Mouse (Mus musculus) v-Abl transformed pro-B cells (cell line): Measurements from ENCODE around the gene Mllt10.

Experiments
- in situ Hi-C, 2 experiments: fragments of 400-800 bp; cut with MboI; formaldehyde crosslinking; loops; one replicate each; pipeline ENCODE4 v1.15.1; 2025; ENCODE audit not compliant: unreplicated experiment in 2 of 2

The Mllt10 gene

DNA sequence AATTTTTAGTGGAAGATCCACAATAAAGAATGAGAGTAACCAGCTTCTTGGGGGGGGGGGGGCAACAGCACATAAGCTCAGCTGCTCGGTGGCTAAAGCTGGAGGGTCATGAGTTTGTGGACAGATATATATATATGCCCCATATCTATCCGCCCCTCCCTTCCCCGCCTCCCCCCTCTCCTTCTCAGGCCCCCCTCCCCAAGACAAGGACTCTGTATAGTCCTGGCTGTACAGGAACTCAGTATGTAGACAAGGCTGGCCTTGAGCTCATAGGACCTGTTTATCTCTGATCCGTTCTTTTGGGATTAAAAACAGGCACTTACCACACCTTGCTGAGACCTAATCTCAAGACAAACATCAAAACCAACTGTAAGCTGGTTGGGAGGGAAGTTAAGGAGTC, 154.9 kb downstream of the Mllt10 start:
- in situ Hi-C loops, result loop anchor here (5.0 kb wide), 2 partner anchors 183 to 268 kb away; no protein-coding TSS in a partner anchor

DNA sequence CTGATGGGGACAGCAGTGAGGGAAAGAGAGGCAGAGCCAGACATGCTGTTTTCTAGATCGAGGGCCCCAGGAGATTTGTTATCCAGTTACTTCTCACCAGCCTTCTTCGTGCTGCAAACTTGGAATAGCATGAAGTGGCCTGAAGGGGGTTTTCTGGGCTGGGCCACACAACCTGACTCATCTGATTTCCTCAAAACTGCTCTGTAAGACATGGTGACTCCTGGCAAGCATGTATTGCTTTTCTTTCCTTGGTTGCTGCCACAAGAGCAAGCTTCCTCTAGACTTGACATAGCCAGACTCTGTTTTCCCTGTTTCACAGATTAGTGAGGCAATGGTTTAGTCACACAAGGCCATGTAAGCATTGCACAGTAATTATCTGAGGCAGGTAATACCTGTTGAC, 159.0 kb downstream of the Mllt10 start:
- in situ Hi-C loops, result loop anchor here in 1 of 2 experiments (5.0 kb wide), 2 partner anchors 187 to 272 kb away; no protein-coding TSS in a partner anchor

DNA sequence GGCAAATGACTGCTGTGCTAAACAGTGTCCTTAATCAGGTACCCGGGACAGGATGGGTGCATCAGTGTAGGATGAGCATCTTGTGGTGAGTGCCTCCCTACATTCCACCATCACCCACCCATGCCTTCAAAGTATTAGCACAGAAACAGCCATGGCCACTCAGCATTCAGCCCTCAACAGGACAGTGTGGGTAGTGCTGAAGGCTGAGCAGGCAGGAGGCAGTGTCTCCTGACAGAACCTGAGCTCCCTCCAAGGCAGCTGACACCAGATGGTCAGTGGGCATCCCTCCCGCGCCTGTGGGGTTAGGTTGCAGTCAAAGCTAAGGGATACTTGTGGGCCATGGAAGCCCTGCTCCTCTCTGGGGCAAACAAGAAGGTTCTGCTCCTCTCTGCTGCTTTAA, 162.8 kb downstream of the Mllt10 start:
- in situ Hi-C loops, result no loop called here

DNA sequence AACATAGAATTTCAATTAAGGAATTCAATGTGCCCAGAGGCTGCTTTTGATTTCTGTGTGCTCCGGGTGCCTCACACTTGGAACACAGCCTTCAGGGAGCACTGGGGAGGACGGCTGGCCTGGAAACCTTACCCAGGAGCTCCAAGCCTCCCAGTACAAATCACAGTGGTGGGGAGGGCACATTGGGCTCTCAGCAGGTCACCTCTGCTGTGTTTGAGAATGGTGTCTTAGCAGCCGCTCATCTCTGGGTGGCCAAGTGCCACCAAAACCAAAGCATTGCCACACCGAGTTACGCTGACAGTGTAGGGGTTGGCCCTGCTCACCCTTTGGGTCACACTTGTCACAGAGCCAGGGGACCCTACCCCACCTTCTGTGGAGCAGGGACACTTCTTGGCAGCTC, 163.5 kb downstream of the Mllt10 start:
- in situ Hi-C loops, result no loop called here

DNA sequence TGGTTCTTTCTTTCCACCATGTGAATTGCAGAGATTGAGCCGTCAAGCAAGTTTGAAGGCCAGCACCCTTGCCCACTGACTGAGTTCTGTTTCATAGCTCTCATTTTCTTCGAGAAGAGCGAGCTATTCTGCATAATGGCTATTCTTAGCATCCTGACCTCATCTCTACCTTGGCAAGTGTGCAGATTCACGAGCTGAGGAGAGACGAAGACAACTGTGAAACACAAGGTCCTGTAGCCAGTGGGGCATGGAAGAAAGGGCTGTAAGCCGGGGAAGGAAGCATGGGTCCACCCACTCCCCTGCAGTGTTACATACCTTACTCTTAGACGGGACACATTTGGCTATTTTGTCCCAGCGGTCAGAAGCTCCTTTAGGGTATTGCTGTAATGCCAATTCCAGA, 164.1 kb downstream of the Mllt10 start:
- in situ Hi-C loops, result no loop called here

DNA sequence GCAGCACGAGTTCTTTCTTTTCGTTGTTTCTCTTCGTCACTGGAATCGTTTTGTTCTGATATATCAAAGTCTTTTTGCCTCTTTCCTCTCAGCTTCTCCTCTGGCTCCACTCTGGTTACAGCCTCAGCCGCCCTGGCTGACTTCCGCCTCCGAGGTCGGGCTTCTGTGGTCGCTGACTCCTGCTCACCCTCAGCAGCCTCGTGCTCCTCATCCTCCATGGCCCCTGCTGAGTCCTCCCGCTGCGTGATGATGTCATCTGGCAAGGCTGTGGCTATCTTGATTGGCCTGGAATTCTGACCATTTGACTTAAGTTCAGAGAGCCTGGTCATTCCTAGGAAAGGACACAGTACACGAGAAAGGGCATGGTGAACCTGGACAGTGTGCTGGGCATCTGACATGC, 164.5 kb downstream of the Mllt10 start:
- in situ Hi-C loops, result no loop called here

DNA sequence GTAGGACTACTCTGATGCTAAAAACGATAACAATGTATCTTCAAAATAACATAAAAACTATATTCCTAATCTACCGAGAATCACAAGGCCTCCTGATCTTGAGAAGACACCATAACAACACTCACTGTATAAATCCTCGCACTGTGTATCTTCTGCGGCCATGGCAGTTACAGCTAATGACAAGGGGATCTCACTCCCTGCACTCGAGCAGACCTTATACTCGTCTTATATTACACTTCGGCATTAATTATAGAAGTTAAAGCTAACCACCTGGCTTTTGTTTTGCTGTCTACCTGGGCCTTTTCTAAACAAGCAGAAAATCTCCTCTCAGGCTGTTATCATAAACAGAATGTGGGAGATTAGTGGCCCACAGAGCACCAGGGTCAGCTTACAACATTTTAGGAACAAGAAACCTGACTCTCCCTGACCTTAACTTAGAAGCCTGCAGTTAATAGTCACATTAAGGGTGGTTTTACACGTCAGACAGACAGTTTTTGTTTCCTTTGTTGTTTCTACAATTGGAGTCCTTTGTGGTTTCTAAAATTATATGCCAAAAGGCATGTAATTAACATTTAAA, 173.5 kb downstream of the Mllt10 start:
- in situ Hi-C loops, result no loop called here

DNA sequence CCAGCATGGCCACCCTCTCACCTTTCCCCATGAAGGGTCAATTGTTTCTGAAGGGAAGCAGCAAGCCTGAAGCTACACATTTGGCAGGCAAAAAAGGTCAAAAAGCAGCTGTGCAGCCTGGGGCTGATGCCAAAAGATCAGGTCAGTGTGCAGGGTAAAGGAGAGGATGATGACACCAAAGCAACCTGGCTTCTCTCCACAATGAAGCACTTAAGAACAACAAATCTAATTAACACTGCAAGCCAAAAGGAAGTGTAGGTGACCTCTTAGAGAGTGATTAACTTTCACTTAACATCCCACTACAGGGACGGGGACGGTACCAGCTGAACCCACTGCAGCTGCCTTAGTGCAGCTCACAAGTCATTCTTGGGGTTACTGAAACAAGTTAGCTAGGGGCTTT, 174.2 kb downstream of the Mllt10 start:
- in situ Hi-C loops, result no loop called here

DNA sequence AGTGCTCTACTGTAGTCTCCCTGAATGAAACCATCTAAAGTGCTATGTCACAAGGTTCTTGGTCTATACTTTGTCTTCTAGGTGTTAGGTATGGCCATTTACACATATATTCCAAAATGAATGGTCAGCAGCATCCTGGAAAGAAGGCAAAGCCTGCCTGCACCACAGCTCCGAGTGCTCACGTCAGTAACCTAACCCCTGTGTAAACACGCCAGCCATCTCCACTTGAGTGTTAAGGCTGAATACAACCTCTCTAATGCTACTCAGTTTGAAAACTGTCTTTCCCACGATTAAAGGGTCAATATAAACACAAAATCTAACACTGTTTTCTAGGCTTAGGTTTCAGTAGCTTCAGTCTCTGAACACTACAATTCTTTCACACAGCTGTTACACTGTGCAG, 176.1 kb downstream of the Mllt10 start:
- in situ Hi-C loops, result no loop called here

DNA sequence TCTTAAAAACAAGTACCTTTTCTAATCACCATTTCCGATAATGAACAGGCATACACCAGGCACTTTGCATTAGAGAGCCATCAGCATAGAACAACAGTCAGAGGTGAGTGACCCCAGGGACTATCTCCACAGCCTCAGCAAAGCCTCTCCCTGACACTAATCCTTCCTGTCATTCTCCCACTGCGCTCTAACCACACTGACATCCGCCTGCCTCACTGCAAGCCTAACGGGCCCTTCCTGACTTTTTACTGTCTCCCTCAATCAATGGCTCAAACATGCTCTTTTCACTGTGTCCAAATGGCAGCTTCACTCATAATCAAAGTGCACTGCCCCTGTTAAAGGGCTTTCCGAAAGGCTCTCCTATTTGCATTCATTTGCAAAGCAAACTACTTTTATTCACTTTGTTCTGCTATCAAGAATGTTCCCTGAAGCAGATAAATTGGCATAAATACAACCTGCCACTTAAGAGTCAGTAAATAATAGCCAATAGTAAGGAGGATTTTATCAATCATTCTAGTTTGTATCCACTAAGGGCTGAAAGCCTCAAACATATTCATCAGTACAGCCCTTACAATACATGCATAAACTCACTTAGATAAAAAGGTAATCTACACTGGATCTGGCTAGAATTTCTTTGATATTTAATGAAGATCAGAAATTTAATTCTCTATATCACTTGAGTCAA, 178.0 kb downstream of the Mllt10 start:
- in situ Hi-C loops, result no loop called here

DNA sequence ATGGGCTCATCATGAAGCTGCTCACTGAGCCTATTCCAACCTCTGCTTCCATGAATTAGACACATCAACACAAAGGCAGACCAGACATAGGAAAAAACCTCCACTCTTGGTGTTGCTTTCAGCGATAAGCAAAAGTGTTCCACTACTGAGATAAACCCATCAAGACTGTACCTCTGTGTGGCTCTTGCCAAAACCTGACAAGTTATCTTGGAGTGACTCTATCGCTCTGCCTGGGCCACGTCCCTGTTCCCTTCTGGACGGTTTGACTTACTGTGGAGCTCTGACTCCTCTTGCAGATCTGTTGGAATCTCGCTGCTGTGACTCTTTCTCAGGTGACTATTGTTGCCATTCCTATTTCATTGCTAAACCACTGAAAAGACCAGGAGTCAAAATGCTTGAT, 180.5 kb downstream of the Mllt10 start:
- in situ Hi-C loops, result no loop called here

DNA sequence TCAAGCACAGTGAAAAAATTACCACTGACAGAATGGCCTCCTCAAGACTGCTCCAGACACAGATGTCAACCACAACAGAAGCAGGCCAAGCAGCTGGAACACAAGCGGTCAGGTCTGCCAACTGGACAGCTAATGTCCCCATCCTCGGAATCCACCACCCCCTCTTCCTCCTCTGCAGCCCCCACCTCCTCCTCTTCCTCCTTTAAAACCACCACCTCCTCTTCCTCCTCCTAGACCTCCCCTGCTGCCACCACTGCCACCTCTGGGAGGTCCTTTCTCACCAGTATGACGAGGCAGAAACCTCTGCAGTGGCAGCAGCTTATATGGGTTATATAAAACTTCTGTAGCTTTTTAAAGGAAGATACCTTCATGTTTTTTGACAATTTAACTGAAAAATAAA, 194.2 kb downstream of the Mllt10 start:
- in situ Hi-C loops, result no loop called here
